In genomic region chr16:78563093-78563971, GRCm38 (mm10) we compare ENCODE assay signal across 9 mouse cellular contexts. TPM values are rescaled to one million over a fixed set of nuclear protein-coding genes. Genes with fewer than 3 reads are reported as not detected.
DNase-seq lines count a peak whose midpoint lies in the region; ATAC-seq lines count a peak whose summit lies in the region.
"Had no signal": no experiment of that assay in that cellular context is flagged by ENCODE, and none has a peak within 500 bp of the region (broad histone marks: within the 10 kb centered on the region; RNA-seq: fewer than 3 reads in every experiment).

No protein-coding gene starts in this region.

- H3K4me3 ChIP-seq in megakaryocyte, embryonic 14.5 days (replicated peaks) = peak overlapping the region; percentile 82
- H3K4me3 ChIP-seq in midbrain, embryonic 15.5 days = no peak overlapping the region
- no peak overlapping the region for H3K4me3 ChIP-seq in hindbrain, embryonic 14.5 days (replicated peaks; ENCODE audit: low read length)

- peaks cover 73% of the 10 kb centered on the region for H3K4me1 ChIP-seq in megakaryocyte, embryonic 14.5 days
- H3K4me1 ChIP-seq in midbrain, embryonic 15.5 days = no peaks in the 10 kb centered on the region
- H3K4me1 ChIP-seq in hindbrain, embryonic 14.5 days (replicated peaks; ENCODE audit: control insufficient read depth, insufficient read depth, low read length) = no peaks in the 10 kb centered on the region

- H3K27ac ChIP-seq in midbrain, embryonic 15.5 days = no peak overlapping the region
- H3K27ac ChIP-seq in hindbrain, embryonic 14.5 days = no peak overlapping the region

- no peak overlapping the region for H3K9ac ChIP-seq in midbrain, embryonic 15.5 days
- no peak overlapping the region for H3K9ac ChIP-seq in hindbrain, embryonic 14.5 days

- peak; percentile 81 for ATAC-seq in granulocyte monocyte progenitor cell, adult 5-6 weeks (replicated peaks; ENCODE audit: poor library complexity, severe bottlenecking)
- no peak for ATAC-seq in midbrain, embryonic 15.5 days (replicated peaks)
- no peak for ATAC-seq in hindbrain, embryonic 14.5 days (ENCODE audit: low FRiP score)

- peaks cover 70% of the 10 kb centered on the region for H3K36me3 ChIP-seq in megakaryocyte, embryonic 14.5 days (replicated peaks; ENCODE audit: low read length)
- peaks cover 18% of the 10 kb centered on the region; the same call in 1 of the 2 replicates for H3K36me3 ChIP-seq in midbrain, embryonic 15.5 days (replicated peaks)
- peaks cover 21% of the 10 kb centered on the region; the same call in 1 of the 2 replicates for H3K36me3 ChIP-seq in hindbrain, embryonic 14.5 days (replicated peaks; ENCODE audit: control insufficient read depth, insufficient read depth)

- WGBS in midbrain, embryonic 15.5 days = 90% methylated on average over 15 of the region's 15 CpGs
- WGBS in hindbrain, embryonic 14.5 days = 92% methylated on average over 15 of the region's 15 CpGs

- H3K4me2 ChIP-seq in midbrain, embryonic 15.5 days = no peak overlapping the region
- no peak overlapping the region for H3K4me2 ChIP-seq in hindbrain, embryonic 14.5 days (replicated peaks)

- DNase-seq in adrenal gland, adult (ENCODE audit: inconsistent age in 2 of 2, low spot score in 1 of 2) = peak; percentile 38 to 82
- DNase-seq in adrenal gland, adult 18-20 months (ENCODE audit: low spot score in 2 of 2) = no peak
- peak; percentile 23 for DNase-seq in 3T3-L1 (ENCODE audit: low read depth, low spot score)
- no peak for DNase-seq in hindbrain, embryonic 14.5 days (ENCODE audit: low spot score)
- DNase-seq in cerebellum, adult 9-10 months = no peak
- DNase-seq: gastrocnemius, postnatal 10 days had no signal

- H3K9me3 ChIP-seq in megakaryocyte, embryonic 14.5 days = no peaks in the 10 kb centered on the region
- no peaks in the 10 kb centered on the region for H3K9me3 ChIP-seq in midbrain, embryonic 15.5 days
- 0 out of 2 replicates have a peak, but pooled peaks cover 3% of the 10 kb centered on the region for H3K9me3 ChIP-seq in hindbrain, embryonic 14.5 days (ENCODE audit: control insufficient read depth, low read length)

- no peaks in the 10 kb centered on the region for H3K27me3 ChIP-seq in megakaryocyte, embryonic 14.5 days (replicated peaks)
- H3K27me3 ChIP-seq in midbrain, embryonic 15.5 days (replicated peaks) = no peaks in the 10 kb centered on the region
- H3K27me3 ChIP-seq in hindbrain, embryonic 14.5 days (ENCODE audit: control insufficient read depth, insufficient read depth, low read length) = no peaks in the 10 kb centered on the region

RNA-seq across cellular contexts. Expression of gene D16Ertd472e, which starts 13.2 kb away (rescaled TPM):
- total RNA-seq in adrenal gland, adult 18-20 months (2021) = 10 to 100 TPM; 27.2 to 67.6 TPM
- 26.8 and 52.8 TPM in 2 replicates for total RNA-seq in granulocyte monocyte progenitor cell, adult 5-6 weeks (2014; fragmentation: Nextera tagmentation)
- total RNA-seq in granulocyte monocyte progenitor cell, adult 5-6 weeks (2017) = 53.9 and 58.5 TPM in 2 replicates
- polyA plus RNA-seq in megakaryocyte, embryonic 14.5 days (2012; ENCODE audit: insufficient read depth, low replicate concordance) = 14.9 and 19.1 TPM in 2 replicates
- polyA plus RNA-seq in midbrain, embryonic 15.5 days (2015; fragmentation: Nextera tagmentation; extraction: Ambion mirVana) = 7.5 and 8.1 TPM in 2 replicates
- 7.1 and 8.1 TPM in 2 replicates for polyA plus RNA-seq in hindbrain, embryonic 14.5 days (2014; fragmentation: Nextera tagmentation; extraction: Ambion mirVana)

Comparison
In these comparisons a context has a peak if more than half of its experiments do, and no peak if none do; other contexts are left out.
1. DNase-seq: peak in adrenal gland, adult (2 of 2) and 3T3-L1 (single experiment); none in adrenal gland, adult 18-20 months (0 of 2), hindbrain, embryonic 14.5 days (single experiment) and cerebellum, adult 9-10 months (single experiment).